Mouse (Mus musculus): ENCODE measurements at regions not wholly inside any gene's neighbourhood (a gene's known extent, or its start where the extent isn't known, plus 50 kb on each side); places are given as distances from the start of the nearest gene placed in this dataset.
A peak's percentile ranks its signal among the peaks of the same experiment; 100 is the strongest.

- DNase-seq (ENCODE audit: low spot score) = no peak
These were observed 391.1 kb upstream of the Pbx1 start for GRCm38 (mm10) chr1:168823184-168823583.

GRCm38 (mm10) chr1:168818381-168818780 lies 386.3 kb upstream of the Pbx1 start:
- no peak for DNase-seq (ENCODE audit: low spot score)

GRCm38 (mm10) chr1:168807084-168807483 lies 375.0 kb upstream of the Pbx1 start:
- DNase-seq (ENCODE audit: low spot score) = no peak

- DNase-seq (ENCODE audit: low spot score) = no peak
These were observed 373.4 kb upstream of the Pbx1 start for GRCm38 (mm10) chr1:168805442-168805841.

- DNase-seq (ENCODE audit: low spot score) = peak; percentile 29
These were observed 369.0 kb upstream of the Pbx1 start for GRCm38 (mm10) chr1:168801046-168801445.

GRCm38 (mm10) chr1:168786731-168787130 lies 354.7 kb upstream of the Pbx1 start:
- no peak for DNase-seq (ENCODE audit: low spot score)

- DNase-seq (ENCODE audit: low spot score) = no peak
These were observed 351.8 kb upstream of the Pbx1 start for GRCm38 (mm10) chr1:168783851-168784250.

GRCm38 (mm10) chr1:168764368-168764895 lies 332.4 kb upstream of the Pbx1 start:
- DNase-seq (ENCODE audit: low spot score) = no peak

GRCm38 (mm10) chr1:168761095-168761494 lies 329.0 kb upstream of the Pbx1 start:
- no peak for DNase-seq (ENCODE audit: low spot score)

GRCm38 (mm10) chr1:168760239-168760638 lies 328.2 kb upstream of the Pbx1 start:
- DNase-seq (ENCODE audit: low spot score) = no peak

GRCm38 (mm10) chr1:168758835-168759234 lies 326.8 kb upstream of the Pbx1 start:
- DNase-seq (ENCODE audit: low spot score) = no peak

- DNase-seq (ENCODE audit: low spot score) = no peak
These were observed 322.1 kb upstream of the Pbx1 start for GRCm38 (mm10) chr1:168754196-168754595.

- no peak for DNase-seq (ENCODE audit: low spot score)
These were observed 311.4 kb upstream of the Pbx1 start for GRCm38 (mm10) chr1:168743435-168743834.

GRCm38 (mm10) chr1:168738005-168738404 lies 305.9 kb upstream of the Pbx1 start:
- no peak for DNase-seq (ENCODE audit: low spot score)

- DNase-seq (ENCODE audit: low spot score) = no peak
These were observed 305.3 kb upstream of the Pbx1 start for GRCm38 (mm10) chr1:168737277-168737863.

GRCm38 (mm10) chr1:168733066-168733465 lies 301.0 kb upstream of the Pbx1 start:
- no peak for DNase-seq (ENCODE audit: low spot score)

- DNase-seq (ENCODE audit: low spot score) = no peak
These were observed 277.8 kb upstream of the Pbx1 start for GRCm38 (mm10) chr1:168709836-168710235.

- DNase-seq (ENCODE audit: low spot score) = no peak
These were observed 277.1 kb upstream of the Pbx1 start for GRCm38 (mm10) chr1:168709017-168709681.

GRCm38 (mm10) chr1:168708161-168708865 lies 276.2 kb upstream of the Pbx1 start:
- no peak for DNase-seq (ENCODE audit: low spot score)

- no peak for DNase-seq (ENCODE audit: low spot score)
These were observed 265.3 kb upstream of the Pbx1 start for GRCm38 (mm10) chr1:168697386-168697785.

GRCm38 (mm10) chr1:168686821-168687220 lies 254.8 kb upstream of the Pbx1 start:
- no peak for DNase-seq (ENCODE audit: low spot score)

- no peak for DNase-seq (ENCODE audit: low spot score)
These were observed 253.1 kb upstream of the Pbx1 start for GRCm38 (mm10) chr1:168685147-168685546.

Measured in layer of hippocampus, adult 11-12 months (tissue).